Mouse (Mus musculus) right cerebral cortex, adult 2 months (tissue): ENCODE results near the gene Pkd1.

Experiments used
- DNase-seq, 2 experiments: peaks; one replicate each; pipeline ENCODE4 v3.0.0; 2021 to 2022; ENCODE audit warnings: low spot score in 2 of 2

Gene Pkd1

GRCm38 (mm10) chr17:24604557-24604956 lies 54.9 kb downstream of the Pkd1 start:
- no peak for DNase-seq

- DNase-seq: no peak
Measured at GRCm38 (mm10) chr17:24608370-24608769, 58.7 kb downstream of the Pkd1 start.

GRCm38 (mm10) chr17:24608874-24609273 lies 59.2 kb downstream of the Pkd1 start:
- DNase-seq: no peak

- no peak for DNase-seq
Measured at GRCm38 (mm10) chr17:24610711-24611110, 61.1 kb downstream of the Pkd1 start.

- no peak for DNase-seq
Measured at GRCm38 (mm10) chr17:24617561-24618194, 68.0 kb downstream of the Pkd1 start.

GRCm38 (mm10) chr17:24625472-24625871 lies 75.8 kb downstream of the Pkd1 start:
- no peak for DNase-seq

- DNase-seq: peak; percentile 72 to 82
Measured at GRCm38 (mm10) chr17:24628646-24629045, 79.0 kb downstream of the Pkd1 start.

GRCm38 (mm10) chr17:24630072-24630471 lies 80.4 kb downstream of the Pkd1 start:
- peak; percentile 44 to 50 for DNase-seq

GRCm38 (mm10) chr17:24632167-24632812 lies 82.7 kb downstream of the Pkd1 start, which contains the start of the genes Tsc2 and Nthl1:
Gene Tsc2, minus strand, starts transcription at chr17:24632630.
Gene Nthl1, plus strand, starts transcription at chr17:24632680.
- DNase-seq: peak; percentile 83 to 89

GRCm38 (mm10) chr17:24632813-24633449 lies 83.3 kb downstream of the Pkd1 start:
- peak in 1 of 2 experiments; percentile 31 for DNase-seq

- DNase-seq: no peak
Measured at GRCm38 (mm10) chr17:24633831-24634230, 84.2 kb downstream of the Pkd1 start.

- peak; percentile 33 to 64 for DNase-seq
Measured at GRCm38 (mm10) chr17:24635024-24635423, 85.4 kb downstream of the Pkd1 start.

- DNase-seq: no peak
Measured at GRCm38 (mm10) chr17:24635694-24636093, 86.1 kb downstream of the Pkd1 start.

- no peak for DNase-seq
Measured at GRCm38 (mm10) chr17:24636781-24637481, 87.3 kb downstream of the Pkd1 start.

- DNase-seq: no peak
Measured at GRCm38 (mm10) chr17:24638214-24638613, 88.6 kb downstream of the Pkd1 start.

GRCm38 (mm10) chr17:24638840-24639239 lies 89.2 kb downstream of the Pkd1 start:
- DNase-seq: no peak

GRCm38 (mm10) chr17:24639571-24639988 lies 89.9 kb downstream of the Pkd1 start:
- DNase-seq: no peak

GRCm38 (mm10) chr17:24640119-24640518 lies 90.5 kb downstream of the Pkd1 start:
- DNase-seq: no peak

- DNase-seq: no peak
Measured at GRCm38 (mm10) chr17:24640581-24640980, 90.9 kb downstream of the Pkd1 start.

- no peak for DNase-seq
Measured at GRCm38 (mm10) chr17:24641944-24642343, 92.3 kb downstream of the Pkd1 start.

GRCm38 (mm10) chr17:24642791-24643343 lies 93.2 kb downstream of the Pkd1 start:
- DNase-seq: no peak
